Mouse (Mus musculus) testis, adult 2 months (tissue): ENCODE measurements at regions not wholly inside any gene's neighbourhood (a gene's known extent, or its start where the extent isn't known, plus 50 kb on each side); places are given as distances from the start of the nearest gene placed in this dataset.

Experiments used
- CTCF ChIP-seq: fragments of 200-500 bp; IDR thresholded peaks from 2 replicates; pipeline ENCODE4 v1.5.1; 2012; ENCODE audit warnings: low read depth, mild to moderate bottlenecking, inconsistent platforms, low read length, moderate library complexity; ENCODE audit not compliant: control insufficient read depth, insufficient read depth, insufficient replicate concordance
- POLR2A ChIP-seq: fragments of 200-500 bp; IDR thresholded peaks from 2 replicates; pipeline ENCODE4 v1.6.1; 2012; ENCODE audit warnings: low read depth, mild to moderate bottlenecking, inconsistent platforms, low read length, moderate library complexity; ENCODE audit not compliant: control insufficient read depth

DNA sequence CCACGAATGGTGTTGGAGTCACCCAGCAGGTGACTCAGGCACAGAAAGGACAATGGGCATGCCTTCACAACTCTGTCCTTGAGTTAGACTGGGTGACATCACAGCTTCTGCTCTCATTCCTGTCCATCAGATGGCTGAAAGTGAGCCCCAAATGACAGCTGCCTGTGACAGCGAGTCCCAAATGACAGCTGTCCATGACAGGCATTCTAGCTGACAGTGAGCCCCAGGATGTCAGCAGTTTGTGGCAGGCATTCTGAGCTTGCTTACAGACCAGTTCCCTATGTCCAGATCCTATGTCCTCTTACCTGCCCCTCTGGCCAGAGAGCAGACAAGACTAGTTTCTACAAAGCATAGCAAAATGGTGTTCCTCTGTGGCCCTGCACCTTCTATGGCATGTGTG is 102.7 kb upstream of the Slc35f3 start:
- TF ChIP-seq CTCF (no peak), POLR2A (no peak)
